Mouse (Mus musculus): ENCODE results near the gene Asic2. TPM values are rescaled to one million over a fixed set of nuclear protein-coding genes. Genes with fewer than 3 reads are reported as not detected.

The Asic2 gene
- total RNA-seq, 2 experiments from 2014 or later, result 55.9 to 61.9 TPM

DNA sequence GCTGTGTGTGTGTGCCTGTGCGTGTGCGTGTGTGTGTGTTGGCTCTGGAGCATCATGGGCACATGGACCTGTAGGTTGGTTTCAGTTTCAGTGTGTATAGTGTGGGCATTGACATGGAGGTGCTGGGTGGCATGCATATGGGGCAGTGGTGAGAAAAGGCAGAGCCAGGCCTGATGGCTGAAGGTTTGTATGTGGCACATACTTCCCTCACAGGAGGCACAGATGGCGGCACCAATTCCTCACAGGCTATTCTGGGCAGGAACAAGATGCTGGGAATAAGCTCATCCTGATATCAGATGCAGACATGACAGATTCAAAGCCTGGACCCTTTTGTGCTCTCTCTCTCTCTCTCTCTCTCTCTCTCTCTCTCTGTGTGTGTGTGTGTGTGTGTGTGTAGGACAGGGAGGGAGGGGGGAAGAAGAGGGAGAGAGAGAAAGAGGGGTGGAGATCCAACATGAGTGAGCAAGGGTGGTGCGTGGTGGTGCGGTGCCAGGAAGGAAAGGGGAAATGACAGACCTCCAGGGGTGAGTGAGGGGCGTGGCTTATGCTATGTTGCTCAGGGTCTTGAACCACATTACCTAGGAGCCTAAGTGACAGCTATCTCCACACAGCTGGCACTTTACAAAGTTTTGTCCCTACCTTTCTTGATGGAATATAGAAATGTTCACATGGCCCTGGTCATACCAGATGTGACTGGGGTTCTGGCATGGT lies 1083.6 kb downstream of the Asic2 start:
- peak in 1 of 2 experiments; percentile 67 for DNase-seq (ENCODE audit: low spot score in 2 of 2)

DNA sequence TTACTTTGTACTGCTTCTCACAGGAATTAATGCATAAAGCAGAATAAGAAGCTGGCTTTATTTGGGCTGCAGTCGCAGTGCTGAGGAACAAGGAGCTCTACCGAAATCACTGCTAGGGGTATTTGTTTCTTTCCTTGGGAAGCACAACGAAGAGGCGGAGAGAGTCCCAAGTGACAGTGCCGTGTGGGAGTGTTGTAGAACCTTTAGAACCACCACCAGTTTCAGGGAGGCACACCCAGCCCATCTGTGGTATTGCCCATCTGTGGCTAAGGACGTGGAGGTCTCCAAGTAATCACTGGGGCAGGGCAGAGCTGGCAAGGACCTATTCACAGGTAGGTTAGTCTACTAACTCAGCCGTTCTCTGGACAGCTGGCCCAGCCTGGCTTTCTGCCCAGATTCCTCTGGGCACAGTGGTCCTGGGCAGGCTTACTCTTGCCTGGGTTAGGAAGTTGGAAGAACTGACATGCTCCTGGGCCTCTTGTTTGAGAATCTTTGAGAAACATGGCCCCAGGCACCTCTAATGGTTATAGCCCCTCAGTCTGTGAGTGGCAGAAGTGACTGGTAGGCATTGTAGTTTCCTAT lies 1085.9 kb downstream of the Asic2 start:
- DNase-seq (ENCODE audit: low spot score in 2 of 2), result peak in 1 of 2 experiments; percentile 18

DNA sequence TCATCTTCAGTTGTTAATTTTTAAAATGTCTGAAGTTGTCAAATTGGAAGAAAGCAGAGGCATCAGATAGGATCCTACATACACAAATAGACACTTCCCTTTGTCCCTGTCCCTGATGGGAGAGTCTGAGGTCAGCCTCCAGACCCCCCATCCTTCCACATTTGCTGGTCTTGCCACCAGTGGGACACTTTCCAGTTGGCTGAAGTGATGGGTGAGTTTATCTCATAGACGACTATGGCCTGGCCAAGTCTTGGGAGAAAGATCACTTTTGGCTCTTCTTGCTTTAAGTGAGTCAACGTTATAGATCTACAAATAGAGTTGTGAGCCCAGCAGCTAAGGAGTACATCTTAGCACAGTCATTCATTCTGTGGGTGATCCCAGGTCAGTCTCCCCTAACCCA lies 1090.2 kb downstream of the Asic2 start:
- no peak for DNase-seq (ENCODE audit: low spot score in 2 of 2)

DNA sequence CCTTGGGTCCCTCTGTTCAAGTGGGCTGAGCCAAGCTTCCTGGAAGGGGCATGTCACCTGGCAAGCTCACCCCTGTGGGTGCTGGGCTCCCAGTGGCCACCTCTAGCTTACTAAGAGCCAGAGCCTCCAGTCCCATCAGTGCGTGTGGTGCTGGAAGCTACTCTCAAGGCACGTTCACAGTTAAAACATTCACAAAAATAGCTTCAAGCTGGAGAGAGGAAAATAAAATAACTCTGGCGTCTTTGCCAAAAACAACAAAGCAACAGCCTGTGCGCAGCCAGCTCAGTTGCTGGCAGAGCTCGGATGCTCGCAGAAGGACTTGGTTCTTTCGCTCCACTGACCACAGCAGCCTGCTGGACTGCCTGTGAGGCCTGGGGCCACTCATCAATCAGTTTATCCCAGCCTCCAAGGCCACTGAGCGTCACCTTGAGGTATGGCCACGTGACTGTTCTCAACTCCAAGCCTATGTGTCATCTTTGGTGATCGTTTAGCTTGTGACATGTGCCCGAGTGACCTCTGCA lies 1091.1 kb downstream of the Asic2 start:
- peak; percentile 53 to 73 for DNase-seq (ENCODE audit: low spot score in 2 of 2)

DNA sequence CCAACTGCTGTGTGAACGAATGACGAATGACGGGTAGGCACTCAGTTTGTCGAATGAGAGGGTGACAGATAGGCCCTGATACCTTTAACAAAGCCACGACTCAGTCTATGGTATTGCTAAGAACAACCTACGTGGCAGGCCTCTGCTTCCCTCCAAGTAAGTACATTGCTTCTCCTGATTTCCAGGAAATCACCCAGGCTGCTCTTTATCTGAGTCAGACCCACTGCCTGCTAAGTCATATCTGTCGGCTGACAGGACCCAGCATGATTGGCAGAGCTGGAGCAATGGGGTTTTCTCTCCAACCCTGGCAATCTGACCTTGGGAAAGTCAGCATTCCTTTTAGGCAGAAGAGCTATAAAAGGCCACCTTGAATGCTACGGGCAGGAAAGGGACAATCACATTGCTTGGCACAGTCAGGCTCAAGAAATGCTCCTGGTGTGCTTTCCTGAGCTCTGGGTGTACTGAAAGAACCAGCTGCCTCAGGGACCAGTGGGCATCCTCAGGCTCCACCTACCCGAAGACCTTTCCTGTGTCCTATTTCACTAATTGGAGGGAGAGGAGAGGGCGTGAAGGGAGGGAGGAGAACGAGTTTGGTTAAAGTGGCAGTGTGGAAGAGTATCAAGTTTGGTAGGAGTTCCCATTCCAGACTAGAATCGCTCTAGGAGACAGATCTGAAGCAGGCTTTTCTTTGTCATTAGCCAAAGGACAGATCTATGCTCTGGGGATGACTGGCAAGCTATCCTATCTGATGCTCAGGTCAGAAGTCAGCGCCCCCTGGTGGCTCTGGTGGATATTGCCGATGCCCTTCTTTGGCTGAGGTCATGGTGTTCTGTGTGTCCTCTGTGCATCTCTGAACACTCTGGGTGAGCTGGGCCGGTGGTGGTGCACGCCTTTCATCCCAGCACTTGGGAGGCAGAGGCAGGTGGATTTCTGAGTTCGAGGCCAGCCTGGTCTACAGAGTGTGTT lies 1095.5 kb downstream of the Asic2 start:
- DNase-seq (ENCODE audit: low spot score in 2 of 2), result peak in 1 of 2 experiments; percentile 72

GRCm38 (mm10) chr11:80868039-80868438 lies 1100.2 kb downstream of the Asic2 start:
- DNase-seq (ENCODE audit: low spot score in 2 of 2), result no peak

GRCm38 (mm10) chr11:80862941-80863340 lies 1105.3 kb downstream of the Asic2 start:
- DNase-seq (ENCODE audit: low spot score in 2 of 2), result no peak

DNA sequence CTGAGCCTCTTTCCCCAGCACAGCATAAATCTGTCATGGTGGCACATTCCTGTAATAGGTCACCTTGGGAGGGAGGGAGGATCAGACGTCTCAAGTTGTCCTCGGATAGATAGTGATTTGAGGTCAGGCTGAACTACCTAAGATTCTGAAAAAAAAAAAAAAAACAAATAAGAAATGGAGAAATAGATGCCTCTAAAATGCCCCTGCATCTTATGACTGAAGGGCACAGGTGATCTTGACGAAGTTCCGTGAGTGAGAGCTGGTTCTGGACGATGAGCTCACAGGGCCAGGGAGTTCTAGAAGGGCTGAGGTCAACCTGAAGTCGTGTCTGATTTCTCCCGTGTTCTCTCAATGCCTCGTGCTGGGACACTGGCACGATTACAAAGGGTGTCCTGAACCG lies 1110.2 kb downstream of the Asic2 start, which contains the start of gene Spaca3:
Gene Spaca3, plus strand, starts transcription at position 301 of the 400 bp plus-strand sequence.
- DNase-seq (ENCODE audit: low spot score in 2 of 2), result no peak

DNA sequence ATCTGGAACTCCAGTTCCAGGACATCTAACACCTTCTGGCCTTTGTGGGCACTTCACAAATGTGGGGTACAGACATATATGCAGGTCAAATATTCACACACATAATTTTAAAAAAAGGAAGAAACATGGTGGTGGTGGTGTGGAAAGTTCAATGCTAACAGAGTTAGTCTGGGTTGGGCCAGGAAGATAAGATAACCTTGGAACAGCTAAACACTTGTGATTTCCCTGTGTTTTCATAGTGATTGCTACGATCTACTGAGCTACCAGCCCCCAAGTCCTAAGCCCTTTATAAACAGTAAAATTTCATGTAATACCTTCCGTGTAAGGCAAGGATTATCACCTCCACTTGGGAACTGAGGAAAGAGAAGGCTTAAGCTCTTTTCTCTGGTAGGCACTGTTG lies 1111.4 kb downstream of the Asic2 start:
- DNase-seq (ENCODE audit: low spot score in 2 of 2), result no peak

GRCm38 (mm10) chr11:80854908-80855307 lies 1113.3 kb downstream of the Asic2 start:
- DNase-seq (ENCODE audit: low spot score in 2 of 2), result no peak

DNA sequence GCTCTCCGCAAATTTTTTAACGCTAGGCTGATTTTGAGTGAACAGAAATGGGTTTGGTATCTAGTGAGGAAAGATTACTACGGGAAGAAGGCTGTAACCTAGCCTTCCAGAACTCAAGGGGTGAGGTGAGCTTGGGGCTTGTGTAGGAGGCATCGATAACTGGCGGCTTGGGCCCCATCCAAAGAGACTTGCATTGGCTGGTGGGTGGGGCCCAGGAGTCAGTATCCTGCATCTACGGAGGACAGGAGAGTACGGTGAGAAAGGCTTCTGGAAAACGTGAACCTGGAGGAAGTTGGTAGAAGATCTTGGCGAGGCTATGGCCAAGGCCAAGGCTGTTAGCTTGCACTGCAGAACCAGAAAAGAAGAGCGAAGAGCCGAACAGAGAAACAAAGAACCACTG lies 1113.8 kb downstream of the Asic2 start:
- no peak for DNase-seq (ENCODE audit: low spot score in 2 of 2)

DNA sequence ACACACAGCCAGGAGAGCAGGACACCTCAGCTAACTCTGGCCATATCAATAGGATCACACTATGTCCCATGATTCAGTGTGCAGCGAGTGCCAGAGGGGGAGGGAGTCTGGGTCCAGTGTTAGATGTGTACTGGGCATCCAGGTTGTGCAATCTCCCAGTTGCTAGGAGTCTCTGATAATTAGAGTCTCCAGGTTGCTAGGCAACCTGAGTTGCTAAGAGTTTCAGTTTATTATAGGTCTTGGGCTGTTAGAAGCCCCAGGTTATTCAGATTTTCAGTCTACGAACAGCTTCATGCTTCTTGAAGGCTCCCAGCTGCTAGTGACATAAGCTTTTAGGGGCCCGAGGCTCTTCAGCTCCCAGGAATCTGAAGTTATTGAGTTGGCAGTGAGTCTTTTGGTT lies 1115.2 kb downstream of the Asic2 start:
- DNase-seq (ENCODE audit: low spot score in 2 of 2), result peak in 1 of 2 experiments; percentile 28

DNA sequence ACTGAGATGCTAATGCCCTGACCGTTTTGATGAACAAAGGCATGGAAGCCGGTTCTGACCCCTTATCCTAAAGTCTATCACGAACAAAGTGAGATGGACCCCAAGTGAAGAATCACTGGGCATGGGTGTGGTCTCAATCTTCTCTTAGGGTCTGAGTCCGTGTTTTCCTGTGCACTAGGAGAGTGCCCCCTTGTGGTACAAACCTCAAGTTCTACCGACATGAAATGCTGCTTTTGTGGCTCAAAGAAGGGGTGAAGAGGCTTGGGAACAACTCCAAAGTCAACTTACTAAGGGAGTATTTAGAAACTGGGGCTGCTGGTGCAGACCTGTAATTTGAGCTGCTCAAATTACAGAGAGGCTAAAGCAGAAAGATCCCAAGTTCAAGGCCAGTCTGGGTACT lies 1116.4 kb downstream of the Asic2 start:
- DNase-seq (ENCODE audit: low spot score in 2 of 2), result no peak

DNA sequence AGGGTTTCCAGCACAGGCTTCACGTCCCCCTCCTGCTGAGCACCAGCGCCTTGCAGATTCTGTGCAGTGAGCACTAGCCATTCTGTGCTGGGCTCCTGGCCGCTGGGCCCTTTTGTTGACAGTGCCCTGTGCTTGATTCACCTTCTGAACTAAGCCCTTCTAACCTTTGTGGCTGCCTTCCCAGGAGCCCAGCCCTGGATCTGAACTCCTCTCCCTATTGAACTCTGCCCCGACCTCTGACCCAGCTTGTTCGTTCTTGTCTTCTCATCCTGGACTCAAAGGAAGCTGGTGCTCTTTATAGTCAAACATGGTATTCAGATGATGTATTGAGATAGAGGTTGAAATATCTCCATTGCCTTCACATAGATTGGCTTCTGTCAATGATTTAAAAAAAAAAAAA lies 1120.1 kb downstream of the Asic2 start:
- no peak for DNase-seq (ENCODE audit: low spot score in 2 of 2)

DNA sequence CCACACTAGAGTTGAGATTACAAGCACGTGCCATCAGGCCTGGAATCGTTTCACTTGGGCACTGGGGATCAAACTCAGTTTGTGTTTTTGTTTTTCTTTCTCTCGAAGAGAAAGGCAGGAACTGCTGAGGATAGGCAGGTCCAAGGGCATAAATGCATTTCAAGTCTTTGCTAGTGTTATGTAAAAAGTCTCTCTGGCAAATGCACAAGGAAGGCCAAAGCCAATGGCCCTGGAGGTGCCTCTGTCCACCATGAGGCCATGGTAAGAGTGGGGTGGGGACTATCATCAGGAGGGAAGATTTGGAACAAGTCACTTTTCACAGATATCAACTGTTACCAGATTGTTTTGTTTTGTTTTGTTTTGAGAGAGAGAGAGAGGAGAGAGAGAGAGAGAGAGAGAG lies 1122.1 kb downstream of the Asic2 start:
- no peak for DNase-seq (ENCODE audit: low spot score in 2 of 2)

DNA sequence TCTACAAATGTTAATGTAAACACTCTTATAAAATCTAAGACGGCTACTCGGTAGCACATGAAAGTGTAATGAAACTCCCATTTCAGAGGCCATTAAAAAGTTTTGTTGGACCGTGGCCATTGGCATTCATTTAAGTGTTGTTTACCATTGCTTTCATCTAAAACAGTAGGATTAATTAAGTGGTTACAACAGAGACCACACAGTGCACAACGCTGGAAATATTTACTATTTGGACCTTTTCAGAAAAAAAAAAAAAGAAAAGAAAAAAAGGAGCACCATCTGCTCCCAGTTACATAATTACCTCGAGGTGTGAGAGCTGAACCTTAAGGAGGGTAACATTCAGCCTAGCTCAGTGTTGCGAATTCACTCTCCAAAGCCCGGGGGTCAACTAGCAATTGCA lies 1122.8 kb downstream of the Asic2 start:
- no peak for DNase-seq (ENCODE audit: low spot score in 2 of 2)

DNA sequence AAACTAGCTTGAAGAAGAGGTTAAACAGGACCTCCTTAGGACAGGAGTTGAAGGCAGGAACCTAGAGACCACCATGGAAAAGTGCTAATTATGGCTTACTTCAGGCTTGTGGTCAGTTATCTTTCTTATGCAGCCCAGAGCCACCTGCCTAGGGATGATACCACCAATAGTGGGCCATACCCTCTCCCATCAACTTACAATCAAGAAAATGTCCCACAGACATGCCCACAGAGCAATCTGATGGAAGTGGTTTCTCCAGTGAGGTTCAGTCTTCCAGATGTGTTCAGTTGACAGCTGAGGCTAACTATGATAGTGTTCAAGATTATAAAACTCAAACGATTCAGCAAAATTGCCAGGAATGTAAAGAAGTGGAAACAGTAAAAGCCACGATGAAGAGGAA lies 1124.8 kb downstream of the Asic2 start:
- no peak for DNase-seq (ENCODE audit: low spot score in 2 of 2)

DNA sequence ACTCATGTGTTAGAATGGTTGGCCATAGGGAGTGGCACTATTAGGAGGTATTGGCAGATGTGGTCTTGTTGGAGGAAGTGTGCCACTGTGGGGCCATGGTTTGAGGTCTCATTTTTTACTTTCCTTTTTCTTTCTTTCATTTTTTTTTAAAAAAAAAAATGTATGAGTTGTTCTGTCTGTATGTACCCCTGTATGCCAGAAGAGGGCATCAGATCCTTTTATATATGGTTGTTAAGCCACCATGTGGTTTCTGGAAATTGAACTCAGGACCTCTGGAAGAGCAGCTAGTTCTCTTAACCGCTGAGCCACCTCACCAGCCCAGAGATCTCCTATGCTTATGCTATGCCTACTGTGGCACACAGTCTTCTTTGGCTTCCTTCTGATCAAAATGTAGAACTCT lies 1129.5 kb downstream of the Asic2 start:
- DNase-seq (ENCODE audit: low spot score in 2 of 2), result no peak

DNA sequence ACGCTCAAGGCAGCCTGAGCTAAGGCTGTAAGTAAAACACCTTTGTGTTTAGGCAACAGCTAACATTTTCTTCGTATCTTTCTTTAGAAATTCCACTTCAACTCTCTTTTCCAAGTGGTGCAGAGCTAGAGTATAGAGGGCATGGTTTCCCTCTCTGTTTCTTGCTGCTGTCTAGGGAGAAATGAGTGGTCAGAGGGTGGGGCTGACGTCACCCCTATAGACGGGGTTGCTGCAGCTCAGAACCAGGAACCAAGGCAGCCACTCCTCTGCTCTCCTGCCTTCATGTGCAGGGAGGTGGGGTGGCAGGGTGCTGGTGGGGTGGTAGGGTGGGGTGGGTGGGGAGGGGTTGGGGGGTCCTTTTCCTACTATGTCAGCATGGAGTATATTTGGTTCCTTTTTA lies 1132.4 kb downstream of the Asic2 start:
- DNase-seq (ENCODE audit: low spot score in 2 of 2), result no peak

DNA sequence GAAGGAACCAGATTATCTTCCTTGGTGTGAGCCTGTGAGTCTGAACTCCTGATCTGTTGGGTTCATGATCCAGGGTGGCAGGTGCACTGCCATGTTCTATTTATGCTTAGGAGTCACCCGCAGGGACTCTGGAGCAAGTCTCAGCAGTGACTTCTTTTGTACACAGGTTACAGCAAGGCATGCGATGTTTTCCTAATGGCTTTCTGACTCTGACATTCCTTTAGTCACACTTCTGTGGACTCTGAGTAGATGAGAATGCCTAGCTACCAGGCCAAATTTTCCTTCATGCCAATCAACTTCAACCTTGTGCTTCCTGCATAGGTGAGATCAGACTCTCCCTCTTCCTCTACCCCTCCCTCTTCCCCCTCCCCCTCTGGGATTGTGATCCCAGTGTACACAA lies 1132.9 kb downstream of the Asic2 start:
- no peak for DNase-seq (ENCODE audit: low spot score in 2 of 2)
